Mouse (Mus musculus): ENCODE measurements at regions not wholly inside any gene's neighbourhood (a gene's known extent, or its start where the extent isn't known, plus 50 kb on each side); places are given as distances from the start of the nearest gene placed in this dataset.

GRCm38 (mm10) chr14:61842476-61842875, 235.2 kb downstream of the Kcnrg start:
- Histone ChIP-seq H3K36me3 (ENCODE audit: control insufficient read depth, insufficient read depth, low read length) (no peaks in the 10 kb centered on the region), H3K4me2 (ENCODE audit: low read length) (no peak overlapping the region), H3K27ac (ENCODE audit: low read depth, low read length) (no peak overlapping the region), H3K4me3 (ENCODE audit: low read depth, low read length) (no peak overlapping the region), H3K27me3 (replicated peaks; ENCODE audit: control insufficient read depth, insufficient read depth, low read length) (no peaks in the 10 kb centered on the region), H3K9ac (ENCODE audit: low read length) (no peak overlapping the region), H3K4me1 (ENCODE audit: control insufficient read depth, insufficient read depth, low read length) (no peaks in the 10 kb centered on the region), H3K9me3 (replicated peaks; ENCODE audit: control insufficient read depth, low read length) (no peaks in the 10 kb centered on the region)
- WGBS, result 91% methylated on average over 4 of the region's 4 CpGs
- DNase-seq (ENCODE audit: low spot score) (no peak), ATAC-seq (no peak)

- ATAC-seq (no peak), DNase-seq (ENCODE audit: low spot score) (no peak)
- Histone ChIP-seq H3K4me2 (ENCODE audit: low read length) (no peak overlapping the region), H3K4me3 (ENCODE audit: low read depth, low read length) (no peak overlapping the region), H3K36me3 (ENCODE audit: control insufficient read depth, insufficient read depth, low read length) (no peaks in the 10 kb centered on the region), H3K27ac (ENCODE audit: low read depth, low read length) (no peak overlapping the region), H3K9me3 (replicated peaks; ENCODE audit: control insufficient read depth, low read length) (no peaks in the 10 kb centered on the region), H3K9ac (ENCODE audit: low read length) (no peak overlapping the region), H3K27me3 (replicated peaks; ENCODE audit: control insufficient read depth, insufficient read depth, low read length) (no peaks in the 10 kb centered on the region), H3K4me1 (ENCODE audit: control insufficient read depth, insufficient read depth, low read length) (no peaks in the 10 kb centered on the region)
- 91% methylated on average over 5 of the region's 5 CpGs for WGBS
These were observed 239.2 kb downstream of the Kcnrg start for GRCm38 (mm10) chr14:61846441-61846840.

GRCm38 (mm10) chr14:61850244-61850643, 243.0 kb downstream of the Kcnrg start:
- H3K9ac ChIP-seq (ENCODE audit: low read length), result no peak overlapping the region
- no peak overlapping the region for H3K27ac ChIP-seq (ENCODE audit: low read depth, low read length)
- H3K4me2 ChIP-seq (ENCODE audit: low read length), result no peak overlapping the region
- H3K27me3 ChIP-seq (replicated peaks; ENCODE audit: control insufficient read depth, insufficient read depth, low read length), result no peaks in the 10 kb centered on the region
- no peak for ATAC-seq
- H3K9me3 ChIP-seq (replicated peaks; ENCODE audit: control insufficient read depth, low read length), result no peaks in the 10 kb centered on the region
- H3K36me3 ChIP-seq (ENCODE audit: control insufficient read depth, insufficient read depth, low read length), result no peaks in the 10 kb centered on the region
- H3K4me1 ChIP-seq (ENCODE audit: control insufficient read depth, insufficient read depth, low read length), result no peaks in the 10 kb centered on the region
- no peak for DNase-seq (ENCODE audit: low spot score)
- no peak overlapping the region for H3K4me3 ChIP-seq (ENCODE audit: low read depth, low read length)
- WGBS, result 81% methylated on average over 4 of the region's 4 CpGs

GRCm38 (mm10) chr14:61857616-61858015, 250.4 kb downstream of the Kcnrg start:
- ATAC-seq (no peak), DNase-seq (ENCODE audit: low spot score) (no peak)
- no peak overlapping the region for H3K4me2 ChIP-seq (ENCODE audit: low read length)
- no peak overlapping the region for H3K9ac ChIP-seq (ENCODE audit: low read length)
- no peaks in the 10 kb centered on the region for H3K4me1 ChIP-seq (ENCODE audit: control insufficient read depth, insufficient read depth, low read length)
- H3K4me3 ChIP-seq (ENCODE audit: low read depth, low read length), result no peak overlapping the region
- WGBS, result 88% methylated on average over 6 of the region's 6 CpGs
- no peaks in the 10 kb centered on the region for H3K27me3 ChIP-seq (replicated peaks; ENCODE audit: control insufficient read depth, insufficient read depth, low read length)
- no peak overlapping the region for H3K27ac ChIP-seq (ENCODE audit: low read depth, low read length)
- H3K9me3 ChIP-seq (replicated peaks; ENCODE audit: control insufficient read depth, low read length), result no peaks in the 10 kb centered on the region
- no peaks in the 10 kb centered on the region for H3K36me3 ChIP-seq (ENCODE audit: control insufficient read depth, insufficient read depth, low read length)

- ATAC-seq (no peak), DNase-seq (ENCODE audit: low spot score) (no peak)
- H3K27ac ChIP-seq (ENCODE audit: low read depth, low read length), result no peak overlapping the region
- H3K36me3 ChIP-seq (ENCODE audit: control insufficient read depth, insufficient read depth, low read length), result no peaks in the 10 kb centered on the region
- H3K9ac ChIP-seq (ENCODE audit: low read length), result no peak overlapping the region
- H3K4me2 ChIP-seq (ENCODE audit: low read length), result no peak overlapping the region
- no peaks in the 10 kb centered on the region for H3K4me1 ChIP-seq (ENCODE audit: control insufficient read depth, insufficient read depth, low read length)
- no peaks in the 10 kb centered on the region for H3K27me3 ChIP-seq (replicated peaks; ENCODE audit: control insufficient read depth, insufficient read depth, low read length)
- H3K4me3 ChIP-seq (ENCODE audit: low read depth, low read length), result no peak overlapping the region
- 92% methylated on average over 4 of the region's 4 CpGs for WGBS
- no peaks in the 10 kb centered on the region for H3K9me3 ChIP-seq (replicated peaks; ENCODE audit: control insufficient read depth, low read length)
These were observed 253.4 kb downstream of the Kcnrg start for GRCm38 (mm10) chr14:61860688-61861087.

GRCm38 (mm10) chr14:61861357-61861958, 254.2 kb downstream of the Kcnrg start:
- no peaks in the 10 kb centered on the region for H3K27me3 ChIP-seq (replicated peaks; ENCODE audit: control insufficient read depth, insufficient read depth, low read length)
- H3K4me1 ChIP-seq (ENCODE audit: control insufficient read depth, insufficient read depth, low read length), result no peaks in the 10 kb centered on the region
- H3K4me3 ChIP-seq (ENCODE audit: low read depth, low read length), result no peak overlapping the region
- WGBS, result 96% methylated on average over 8 of the region's 8 CpGs
- DNase-seq (ENCODE audit: low spot score) (no peak), ATAC-seq (no peak)
- H3K4me2 ChIP-seq (ENCODE audit: low read length), result no peak overlapping the region
- H3K27ac ChIP-seq (ENCODE audit: low read depth, low read length), result no peak overlapping the region
- no peak overlapping the region for H3K9ac ChIP-seq (ENCODE audit: low read length)
- H3K9me3 ChIP-seq (replicated peaks; ENCODE audit: control insufficient read depth, low read length), result no peaks in the 10 kb centered on the region
- H3K36me3 ChIP-seq (ENCODE audit: control insufficient read depth, insufficient read depth, low read length), result no peaks in the 10 kb centered on the region

- Histone ChIP-seq H3K4me3 (ENCODE audit: low read depth, low read length) (no peak overlapping the region), H3K27me3 (replicated peaks; ENCODE audit: control insufficient read depth, insufficient read depth, low read length) (no peaks in the 10 kb centered on the region)
- 87% methylated on average over 6 of the region's 6 CpGs for WGBS
These were observed 255.7 kb downstream of the Kcnrg start for GRCm38 (mm10) chr14:61862931-61863330.

GRCm38 (mm10) chr14:61863475-61863874, 256.2 kb downstream of the Kcnrg start:
- no peak overlapping the region for H3K27ac ChIP-seq (ENCODE audit: low read depth, low read length)
- WGBS, result 59% methylated on average over 2 of the region's 2 CpGs
- H3K9ac ChIP-seq (ENCODE audit: low read length), result no peak overlapping the region
- DNase-seq (ENCODE audit: low spot score), result no peak
- no peaks in the 10 kb centered on the region for H3K36me3 ChIP-seq (ENCODE audit: control insufficient read depth, insufficient read depth, low read length)
- ATAC-seq, result no peak
- H3K27me3 ChIP-seq (replicated peaks; ENCODE audit: control insufficient read depth, insufficient read depth, low read length), result no peaks in the 10 kb centered on the region
- no peak overlapping the region for H3K4me3 ChIP-seq (ENCODE audit: low read depth, low read length)
- H3K9me3 ChIP-seq (replicated peaks; ENCODE audit: control insufficient read depth, low read length), result no peaks in the 10 kb centered on the region
- H3K4me2 ChIP-seq (ENCODE audit: low read length), result no peak overlapping the region
- no peaks in the 10 kb centered on the region for H3K4me1 ChIP-seq (ENCODE audit: control insufficient read depth, insufficient read depth, low read length)

More at GRCm38 (mm10) chr14:61862931-61863330, 255.7 kb downstream of the Kcnrg start:
- Histone ChIP-seq H3K36me3 (ENCODE audit: control insufficient read depth, insufficient read depth, low read length) (no peaks in the 10 kb centered on the region), H3K4me1 (ENCODE audit: control insufficient read depth, insufficient read depth, low read length) (no peaks in the 10 kb centered on the region), H3K4me2 (ENCODE audit: low read length) (no peak overlapping the region), H3K9ac (ENCODE audit: low read length) (no peak overlapping the region), H3K27ac (ENCODE audit: low read depth, low read length) (no peak overlapping the region), H3K9me3 (replicated peaks; ENCODE audit: control insufficient read depth, low read length) (no peaks in the 10 kb centered on the region)
- no peak for ATAC-seq
- DNase-seq (ENCODE audit: low spot score), result no peak

- no peak for ATAC-seq
- Histone ChIP-seq H3K36me3 (ENCODE audit: control insufficient read depth, insufficient read depth, low read length) (no peaks in the 10 kb centered on the region), H3K4me1 (ENCODE audit: control insufficient read depth, insufficient read depth, low read length) (no peaks in the 10 kb centered on the region), H3K27ac (ENCODE audit: low read depth, low read length) (no peak overlapping the region), H3K9ac (ENCODE audit: low read length) (no peak overlapping the region), H3K4me3 (ENCODE audit: low read depth, low read length) (no peak overlapping the region), H3K27me3 (replicated peaks; ENCODE audit: control insufficient read depth, insufficient read depth, low read length) (no peaks in the 10 kb centered on the region), H3K4me2 (ENCODE audit: low read length) (no peak overlapping the region), H3K9me3 (replicated peaks; ENCODE audit: control insufficient read depth, low read length) (no peaks in the 10 kb centered on the region)
- 62% methylated on average over 3 of the region's 3 CpGs for WGBS
- no peak for DNase-seq (ENCODE audit: low spot score)
These were observed 259.4 kb downstream of the Kcnrg start for GRCm38 (mm10) chr14:61866532-61867268.
